Mouse (Mus musculus): Measurements from ENCODE around the gene Use1.
"Not testable (repeated sequence)": the region's sequence is repeated elsewhere in the genome, so short reads cannot be mapped to it uniquely, and the experiment has no call there.

Gene Use1

GRCm38 (mm10) chr8:71366771-71367528, at the start of gene Use1:
Use1 (plus strand) TSS chr8:71366848.
- DNase-seq: peak; percentile 96

GRCm38 (mm10) chr8:71318610-71319009, 48.0 kb upstream of the Use1 start:
- not testable (repeated sequence) for DNase-seq

- not testable (repeated sequence) for DNase-seq
Observed at GRCm38 (mm10) chr8:71319760-71320159, 46.9 kb upstream of the Use1 start.

GRCm38 (mm10) chr8:71322939-71323338, 43.7 kb upstream of the Use1 start:
- DNase-seq: no peak

- DNase-seq: peak; percentile 13
Observed at GRCm38 (mm10) chr8:71324848-71325247, 41.8 kb upstream of the Use1 start.

- not testable (repeated sequence) for DNase-seq
Observed at GRCm38 (mm10) chr8:71337834-71338233, 28.8 kb upstream of the Use1 start.

- peak; percentile 14 for DNase-seq
Observed at GRCm38 (mm10) chr8:71340625-71341024, 26.0 kb upstream of the Use1 start.

- no peak for DNase-seq
Observed at GRCm38 (mm10) chr8:71346581-71346980, 20.1 kb upstream of the Use1 start.

GRCm38 (mm10) chr8:71351117-71351516, 15.5 kb upstream of the Use1 start:
- no peak for DNase-seq

GRCm38 (mm10) chr8:71351520-71351919, 15.1 kb upstream of the Use1 start:
- DNase-seq: no peak

- DNase-seq: no peak
Observed at GRCm38 (mm10) chr8:71358026-71358425, 8.6 kb upstream of the Use1 start.

- no peak for DNase-seq
Observed at GRCm38 (mm10) chr8:71367529-71368176, 1.0 kb downstream of the Use1 start.

GRCm38 (mm10) chr8:71368366-71368765, 1.7 kb downstream of the Use1 start:
- DNase-seq: no peak

GRCm38 (mm10) chr8:71369040-71369718, 2.5 kb downstream of the Use1 start:
- peak; percentile 12 for DNase-seq

GRCm38 (mm10) chr8:71370711-71371235, 4.1 kb downstream of the Use1 start:
- peak; percentile 21 for DNase-seq

GRCm38 (mm10) chr8:71371236-71371848, 4.7 kb downstream of the Use1 start, which contains the start of gene Ocel1:
Ocel1 (plus strand) TSS chr8:71371298.
- DNase-seq: peak; percentile 99

- peak; percentile 24 for DNase-seq
Observed at GRCm38 (mm10) chr8:71372427-71372826, 5.8 kb downstream of the Use1 start.

GRCm38 (mm10) chr8:71373000-71373399, 6.4 kb downstream of the Use1 start:
- no peak for DNase-seq

GRCm38 (mm10) chr8:71374616-71375206, 8.1 kb downstream of the Use1 start:
- DNase-seq: peak; percentile 65

GRCm38 (mm10) chr8:71375581-71376422, 9.2 kb downstream of the Use1 start:
- DNase-seq: peak; percentile 95

- peak; percentile 50 for DNase-seq
Observed at GRCm38 (mm10) chr8:71376423-71377030, 9.9 kb downstream of the Use1 start.

Measured in kidney, adult 11 months (tissue).